Mouse (Mus musculus) heart, adult 10 weeks (tissue): ENCODE measurements around the gene Cyth1. TPM values are rescaled to one million over a fixed set of nuclear protein-coding genes. Genes with fewer than 3 reads are reported as not detected.

Experiments
- polyA plus RNA-seq: library from polyadenylated mRNA; stranded (reverse); fragments of 350-450 nt; fragmentation: Illumina TruSeq; extraction: RNeasy Lipid Tissue Mini Kit (QIAGEN cat#74804); gene quantifications from one replicate; pipeline ENCODE4 v1.2.3, GENCODE M21; 2014; ENCODE audit warnings: low read depth, low replicate concordance

The Cyth1 gene
- 49.4 TPM for polyA plus RNA-seq

DNA sequence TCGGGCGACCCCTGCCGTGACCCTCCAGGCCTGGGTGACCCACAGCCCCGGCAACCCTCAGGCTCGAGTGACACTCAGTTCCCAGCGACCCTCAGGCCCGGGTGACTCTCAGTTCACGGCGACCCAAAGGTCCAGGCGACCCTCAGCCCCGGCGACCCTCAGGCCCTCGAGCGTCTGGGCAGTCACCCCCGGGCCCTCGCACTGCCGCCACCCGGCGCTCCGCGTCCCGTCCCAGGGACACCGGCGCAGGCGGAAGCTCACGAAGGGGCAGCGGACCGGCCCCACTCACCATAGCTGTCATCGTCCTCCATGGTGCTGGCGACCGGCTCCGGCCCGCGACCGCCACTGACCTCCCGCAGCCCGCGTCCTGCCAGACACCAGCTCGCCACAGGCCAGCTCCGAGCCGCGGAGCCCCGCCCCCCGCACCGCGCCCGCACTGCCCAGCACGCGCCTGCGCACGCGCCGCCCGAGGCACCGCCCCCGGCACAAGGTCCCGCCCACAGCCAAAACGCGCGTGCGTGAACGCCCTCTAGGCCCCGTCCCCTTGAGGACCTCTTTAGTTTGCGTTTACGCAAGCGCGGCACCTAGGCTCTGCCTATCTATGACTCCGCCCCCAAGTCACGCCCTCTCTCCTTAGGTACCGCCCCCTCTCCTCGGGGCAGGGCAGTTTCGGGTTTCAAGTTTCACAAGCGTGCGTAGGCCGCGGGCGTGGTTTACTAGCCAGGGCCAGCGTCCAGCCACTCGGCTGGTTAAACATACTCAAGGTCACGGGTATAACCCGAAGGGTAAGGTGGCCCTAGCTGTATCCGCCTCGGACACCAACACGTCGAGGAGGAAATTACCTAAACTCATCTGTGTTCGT lies at the start of gene Cyth1:
Gene Cyth1 (minus strand): TSS at position 443 of the 862 bp plus-strand sequence.

GRCm38 (mm10) chr11:118289999-118290889 lies 41.9 kb upstream of the Cyth1 start, which contains the start of gene Usp36:
TSS of gene Usp36 (minus strand) at chr11:118290244.

GRCm38 (mm10) chr11:118130534-118130933 lies 117.9 kb downstream of the Cyth1 start, which contains the start of gene Dnah17:
TSS of gene Dnah17 (minus strand) at chr11:118130634.

Other genes with a start within 250 kb of the Cyth1 start
- gene Dnah17, start 118.0 kb downstream of the Cyth1 start, polyA plus RNA-seq = 0.03 TPM
- 14.6 TPM for gene Usp36, start 41.7 kb upstream of the Cyth1 start, polyA plus RNA-seq
- not detected for gene Cep295nl, start 93.9 kb upstream of the Cyth1 start, polyA plus RNA-seq
- 77.9 TPM for gene Timp2, start 107.1 kb upstream of the Cyth1 start, polyA plus RNA-seq
- gene Lgals3bp, start 153.5 kb upstream of the Cyth1 start, polyA plus RNA-seq = 35.1 TPM
- 20.4 TPM for gene Cant1, start 170.5 kb upstream of the Cyth1 start, polyA plus RNA-seq
- 14.2 TPM for gene C1qtnf1, start 179.6 kb upstream of the Cyth1 start, polyA plus RNA-seq
- gene Engase, start 228.2 kb upstream of the Cyth1 start, polyA plus RNA-seq = 4.7 TPM